Mouse (Mus musculus): ENCODE results near the gene Vasp.
"Not testable (repeated sequence)": the region's sequence is repeated elsewhere in the genome, so short reads cannot be mapped to it uniquely, and the experiment has no call there.

The Vasp gene

DNA sequence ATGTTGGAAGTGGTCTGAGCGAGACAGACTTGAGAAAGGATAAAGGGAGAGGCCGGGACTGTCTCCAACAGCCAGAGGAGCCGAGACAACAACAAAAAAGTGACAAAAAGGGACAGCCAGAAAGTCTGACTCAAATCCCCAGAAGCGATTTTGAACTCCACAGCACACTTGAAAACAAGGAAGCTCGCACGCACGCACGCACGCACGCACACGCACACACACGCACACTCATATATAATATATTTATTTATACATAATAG is 31.4 kb upstream of the Vasp start:
- no peak for DNase-seq

DNA sequence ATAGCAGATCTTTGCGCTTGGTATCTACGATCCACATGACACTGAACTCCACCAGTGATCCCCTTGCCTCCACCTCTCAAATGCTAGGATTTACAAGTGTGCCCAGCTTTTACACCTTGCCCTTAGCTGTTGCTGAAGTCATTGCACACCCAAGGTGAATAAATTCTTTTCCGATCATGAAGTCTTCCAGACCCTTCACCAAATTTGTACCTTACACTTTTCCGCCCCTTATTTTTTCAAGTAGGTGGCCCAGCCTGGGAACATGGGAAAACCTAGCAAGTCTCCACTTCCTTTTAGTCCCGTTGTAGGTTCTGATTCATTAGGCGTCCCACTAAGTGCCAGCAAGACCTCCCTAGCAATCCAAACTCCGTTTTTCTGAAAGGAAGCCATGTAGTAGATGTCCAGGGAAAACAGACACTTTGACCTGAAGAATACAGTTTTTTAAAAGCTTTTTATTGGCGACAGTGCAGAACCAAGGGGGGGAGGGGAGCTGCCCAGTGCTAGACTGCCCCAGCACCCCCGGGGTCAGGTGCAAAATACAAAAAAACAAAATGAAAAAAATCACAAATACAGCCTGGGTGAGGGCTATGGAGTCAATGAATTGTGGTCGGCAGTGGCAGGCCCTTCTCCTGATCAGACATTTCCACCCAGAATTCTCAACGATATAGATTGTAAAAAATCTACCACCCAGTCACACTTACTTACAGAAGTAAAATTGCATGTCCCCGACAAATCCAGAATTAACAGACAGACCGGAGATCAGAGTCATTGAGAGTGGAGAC is 30.8 kb upstream of the Vasp start:
- no peak for DNase-seq

DNA sequence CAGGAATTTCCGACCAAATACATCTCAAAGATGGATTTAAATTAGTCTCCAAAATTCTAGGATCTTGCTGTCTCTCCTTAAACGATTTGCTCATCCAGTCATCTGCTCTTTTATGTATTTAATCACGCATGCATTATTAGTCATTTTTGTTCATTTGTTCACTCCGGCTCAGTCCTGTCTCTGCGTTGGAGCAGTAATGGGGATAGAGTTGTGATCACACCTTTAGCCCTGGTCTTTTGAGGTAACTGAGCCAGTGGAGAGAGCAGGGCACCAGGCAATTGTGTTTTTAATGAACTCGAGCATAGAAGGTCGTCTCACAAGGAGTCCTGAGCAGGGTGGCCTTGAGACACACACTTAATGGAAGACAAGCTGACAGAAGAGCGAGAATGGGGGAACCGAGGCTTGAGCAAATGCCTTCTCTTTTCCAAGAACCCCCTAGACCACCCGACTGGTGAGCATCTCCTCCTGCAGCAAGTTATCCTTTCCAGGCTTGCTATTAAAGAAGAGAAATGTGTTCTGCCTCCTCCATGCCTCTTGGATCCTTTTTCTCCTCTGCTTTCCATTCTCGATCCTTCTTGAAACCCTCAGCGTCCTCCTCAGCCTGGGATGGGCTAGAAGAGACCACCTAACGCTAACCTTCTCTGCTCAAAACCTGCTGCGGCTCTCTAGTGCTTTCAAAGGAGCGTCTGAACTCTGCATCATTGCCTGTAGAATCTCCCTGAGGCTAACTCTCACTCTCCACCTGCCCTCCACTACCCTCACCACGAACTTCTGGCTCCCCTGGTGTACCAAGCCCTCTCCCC is 30.0 kb upstream of the Vasp start:
- DNase-seq: no peak

DNA sequence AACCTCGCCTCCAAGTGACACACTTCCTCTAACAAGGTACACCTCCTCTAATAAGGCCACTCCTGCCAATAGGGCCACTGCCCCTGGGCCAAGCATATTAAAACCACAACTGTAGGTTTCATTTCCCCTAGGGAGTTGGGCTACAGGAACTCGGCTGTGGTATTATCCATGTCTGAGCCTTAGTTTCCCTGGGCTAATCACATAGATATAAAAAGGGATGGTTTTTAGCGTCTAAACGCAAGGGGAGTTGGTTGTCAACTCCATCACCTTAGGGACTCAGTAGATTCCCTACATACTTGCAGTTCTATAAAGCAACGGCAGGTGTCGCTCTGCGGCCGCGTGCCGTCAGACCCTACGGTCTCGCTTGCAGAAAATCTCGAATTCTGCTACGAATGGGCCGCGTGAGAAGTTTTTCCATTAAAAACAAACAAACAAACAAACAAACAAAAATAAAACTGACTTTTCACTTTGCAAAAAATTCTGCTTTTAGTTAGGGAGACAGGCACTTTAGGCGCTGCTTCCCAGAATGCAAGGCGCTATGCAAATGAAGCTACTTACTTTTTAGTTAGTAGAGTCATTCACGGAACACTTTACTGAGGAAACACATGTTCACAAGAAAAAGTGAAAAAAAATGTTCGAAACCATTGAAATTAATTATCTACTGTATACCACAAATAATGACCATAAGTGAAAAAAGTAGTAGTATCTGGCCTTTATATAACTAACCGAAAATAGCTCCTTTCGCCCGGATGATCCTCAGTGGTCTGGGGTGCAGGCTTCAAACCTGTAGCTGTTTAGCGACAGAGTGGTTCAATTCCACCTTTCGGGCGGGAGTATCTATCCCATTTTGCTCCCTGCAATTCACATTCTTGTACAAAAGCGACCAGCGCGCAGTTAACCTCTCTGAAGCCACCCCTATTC is 29.1 kb upstream of the Vasp start:
- peak; percentile 86 for DNase-seq

- peak; percentile 74 for DNase-seq
Measured at GRCm38 (mm10) chr7:19299194-19299593, 27.6 kb upstream of the Vasp start.

GRCm38 (mm10) chr7:19297794-19298193 is 26.2 kb upstream of the Vasp start:
- DNase-seq: no peak

- DNase-seq: no peak
Measured at GRCm38 (mm10) chr7:19297034-19297433, 25.4 kb upstream of the Vasp start.

GRCm38 (mm10) chr7:19295503-19296185 is 24.0 kb upstream of the Vasp start:
- DNase-seq: peak; percentile 99

DNA sequence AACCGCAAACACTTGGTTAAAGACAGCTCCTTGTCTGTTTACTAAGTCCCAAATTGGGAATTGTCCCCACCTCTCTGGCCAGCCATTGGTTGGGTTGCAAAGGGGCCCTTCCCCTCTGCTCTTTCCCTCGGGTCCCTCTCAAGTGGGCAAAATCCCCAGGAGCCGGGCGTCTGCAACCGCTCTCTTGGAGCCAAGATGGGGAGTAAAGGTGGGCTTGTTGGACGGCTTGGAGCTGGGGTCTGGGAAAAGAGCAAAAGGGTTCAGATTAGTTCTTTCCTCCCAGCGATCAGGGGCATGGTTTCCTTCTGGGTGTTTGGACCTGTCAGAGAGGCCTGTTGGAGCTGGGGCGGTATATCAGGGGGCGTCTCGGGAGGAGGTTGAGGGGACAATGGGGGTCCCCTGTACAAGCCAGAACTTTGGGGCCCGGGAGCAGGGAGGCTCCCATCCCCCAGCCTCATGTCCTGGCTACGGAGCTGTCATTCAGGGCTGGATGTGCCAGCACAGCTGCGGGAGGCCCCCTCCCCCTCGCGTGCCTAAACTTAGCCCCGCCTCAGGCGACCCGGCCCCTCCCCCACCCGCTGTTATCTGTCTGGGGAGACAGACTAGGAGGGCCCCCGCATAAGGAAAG is 19.5 kb upstream of the Vasp start:
- DNase-seq: peak; percentile 71

- peak; percentile 75 for DNase-seq
Measured at GRCm38 (mm10) chr7:19284763-19285162, 13.1 kb upstream of the Vasp start.

GRCm38 (mm10) chr7:19283406-19283804 is 11.8 kb upstream of the Vasp start:
- DNase-seq: no peak

DNA sequence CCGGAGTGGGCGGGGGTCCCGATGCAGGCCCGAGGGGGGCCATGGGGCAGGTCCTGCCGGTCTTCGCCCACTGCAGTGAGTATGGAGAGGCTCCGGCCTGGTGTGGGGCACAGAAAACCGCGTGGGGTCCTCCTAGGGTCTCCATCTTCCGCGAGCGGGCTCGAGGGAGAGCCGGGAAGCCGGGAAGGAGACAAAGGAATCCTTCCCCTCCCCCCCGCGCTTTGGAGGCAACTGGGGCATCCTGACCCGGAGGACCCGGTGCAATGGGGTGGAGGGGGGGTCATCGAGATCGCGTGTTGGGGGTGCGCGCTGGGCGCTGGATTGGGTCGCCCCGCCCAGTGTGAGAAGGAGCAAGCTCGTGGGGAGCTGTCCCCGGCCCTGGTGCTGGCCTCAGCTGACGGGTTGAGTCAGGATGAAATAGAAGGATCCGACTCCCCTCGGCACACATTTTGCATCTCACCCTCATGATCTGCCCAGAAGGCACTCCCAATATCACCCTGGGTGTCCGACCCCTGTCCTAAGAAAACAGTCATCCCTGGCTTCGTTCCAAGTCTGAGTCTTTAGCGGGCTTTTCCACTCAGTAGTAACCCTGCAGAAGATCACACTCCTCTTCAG is 11.3 kb upstream of the Vasp start:
- DNase-seq: peak; percentile 80

- DNase-seq: peak; percentile 86
Measured at GRCm38 (mm10) chr7:19282385-19282784, 10.8 kb upstream of the Vasp start, which contains the start of gene Rtn2. Gene Rtn2 (plus strand): TSS chr7:19282624.

- not testable (repeated sequence) for DNase-seq
Measured at GRCm38 (mm10) chr7:19281680-19282304, 10.2 kb upstream of the Vasp start.

- DNase-seq: no peak
Measured at GRCm38 (mm10) chr7:19279581-19280114, 8.0 kb upstream of the Vasp start, which contains the start of gene Ppm1n. Gene Ppm1n (minus strand): TSS chr7:19280064.

GRCm38 (mm10) chr7:19279052-19279451 is 7.4 kb upstream of the Vasp start:
- no peak for DNase-seq

- no peak for DNase-seq
Measured at GRCm38 (mm10) chr7:19276253-19276652, 4.6 kb upstream of the Vasp start.

- DNase-seq: peak; percentile 85
Measured at GRCm38 (mm10) chr7:19272173-19272764, 652 bp upstream of the Vasp start.

GRCm38 (mm10) chr7:19270509-19271237 is 944 bp downstream of the Vasp start:
- peak; percentile 51 for DNase-seq

Data from lung, postnatal 10 days (tissue).